Comparison of ENCODE assay signal across 15 mouse cellular contexts in genomic region chr13:98825574-98825973, GRCm38 (mm10).
"Had no signal": no experiment of that assay in that cellular context is flagged by ENCODE, and none has a peak within 500 bp of the region (broad histone marks: within the 10 kb centered on the region; RNA-seq: fewer than 3 reads in every experiment).

No protein-coding gene starts in this region.

- ATAC-seq: liver, postnatal 0 days; lung, postnatal 0 days; midbrain, embryonic 13.5 days; midbrain, embryonic 15.5 days had no signal

- DNase-seq: liver, postnatal 0 days; lung, adult 2 months; lung, postnatal 14 days; lung, postnatal 36 days; retina, postnatal 1 day; right cerebral cortex, adult 18-20 months; right cerebral cortex, postnatal 25 days; right cerebral cortex, postnatal 4 days; spleen, adult 18-20 months; thymus, adult 2 months; thymus, postnatal 25 days; thymus, postnatal 4 days had no signal
